Mouse (Mus musculus): ENCODE results near the gene Cdk5r2. TPM values are rescaled to one million over a fixed set of nuclear protein-coding genes. Genes with fewer than 3 reads are reported as not detected.

The Cdk5r2 gene
- polyA plus RNA-seq, 1 experiment from 2014 or later, result 9.1 TPM

DNA sequence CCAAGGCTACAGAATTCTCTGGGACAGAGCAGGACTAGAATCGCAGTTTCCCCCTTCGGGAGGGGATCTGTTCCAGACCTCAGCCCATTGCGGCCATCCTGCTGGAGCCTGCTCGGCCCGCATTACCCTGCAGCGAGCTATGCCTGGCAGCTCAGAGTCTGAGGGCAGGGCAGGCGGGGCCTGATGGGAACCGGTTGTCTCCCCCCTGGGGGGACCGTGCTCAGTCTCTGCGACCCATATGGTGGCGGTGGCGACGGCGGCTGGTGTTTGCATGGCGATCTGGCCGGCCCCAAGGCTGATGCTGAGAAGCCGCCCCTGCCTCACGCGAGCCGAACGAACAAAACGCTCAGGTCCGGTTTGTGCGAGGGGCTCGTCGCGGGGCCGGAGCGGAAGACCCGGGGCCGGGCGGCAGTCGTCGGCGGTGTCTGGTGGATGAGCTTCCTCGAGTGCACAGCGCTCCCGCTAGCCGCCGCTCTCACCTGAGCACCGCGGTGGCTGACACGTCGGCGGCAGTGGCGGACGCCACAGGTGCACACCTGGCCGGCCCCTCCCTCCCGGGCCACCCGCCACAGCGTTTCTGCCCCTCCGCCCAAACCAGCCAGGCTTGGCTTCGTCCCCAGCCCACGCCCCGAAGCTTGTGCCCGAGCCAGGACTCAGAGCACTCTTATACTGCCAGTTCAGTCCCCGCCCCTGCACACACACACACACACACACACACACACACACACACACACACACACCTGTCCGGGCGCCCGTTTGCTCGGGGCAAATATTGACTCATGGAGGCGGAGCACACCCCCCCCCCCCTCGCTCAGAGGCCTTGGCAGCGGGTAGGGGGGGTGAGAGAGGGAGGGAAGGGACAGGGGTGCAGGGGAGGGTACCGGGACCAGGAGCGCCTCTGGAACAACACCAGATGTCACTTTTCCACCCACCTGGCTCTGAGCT, 45.9 kb downstream of the Cdk5r2 start:
- H3K36me3 ChIP-seq (replicated peaks), result no peaks in the 10 kb centered on the region
- under 1% methylated on average over 65 of the region's 66 CpGs for WGBS
- peaks cover 14% of the 10 kb centered on the region for H3K4me1 ChIP-seq
- no peaks in the 10 kb centered on the region for H3K9me3 ChIP-seq
- peak overlapping the region; percentile 31; the same call in 1 of the 2 replicates for H3K9ac ChIP-seq
- no peak overlapping the region for H3K27ac ChIP-seq
- peak overlapping the region; percentile 36 for H3K4me3 ChIP-seq
- peak overlapping the region; percentile 72 for H3K4me2 ChIP-seq
- peaks cover 77% of the 10 kb centered on the region for H3K27me3 ChIP-seq (replicated peaks)
- peak; percentile 46 for ATAC-seq (replicated peaks)

DNA sequence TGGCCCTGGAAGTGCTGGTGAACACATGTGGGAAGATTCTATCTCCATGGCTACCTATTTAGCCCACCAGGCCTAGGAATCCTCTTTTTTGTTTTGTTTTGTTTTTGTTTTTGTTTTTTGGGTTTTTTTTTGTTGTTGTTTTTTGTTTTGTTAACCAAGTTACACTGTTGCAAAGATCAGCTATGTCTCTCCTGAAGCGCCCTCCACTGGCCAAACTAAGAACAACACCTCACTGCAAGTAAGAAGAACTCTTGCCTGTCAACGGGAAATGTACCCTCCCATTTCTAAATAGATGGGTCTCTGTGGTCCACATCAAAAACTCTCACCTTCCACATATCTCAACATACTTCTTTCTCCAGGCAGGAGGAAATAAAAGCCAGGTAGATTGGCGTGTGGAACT, 47.0 kb downstream of the Cdk5r2 start:
- Histone ChIP-seq H3K36me3 (replicated peaks) (no peaks in the 10 kb centered on the region), H3K27me3 (replicated peaks) (peaks cover 70% of the 10 kb centered on the region), H3K4me1 (peaks cover 14% of the 10 kb centered on the region), H3K4me2 (no peak overlapping the region), H3K27ac (no peak overlapping the region), H3K9ac (no peak overlapping the region), H3K9me3 (no peaks in the 10 kb centered on the region), H3K4me3 (no peak overlapping the region)
- ATAC-seq (replicated peaks), result no peak
- WGBS, result 4% methylated on average over 3 of the region's 3 CpGs

DNA sequence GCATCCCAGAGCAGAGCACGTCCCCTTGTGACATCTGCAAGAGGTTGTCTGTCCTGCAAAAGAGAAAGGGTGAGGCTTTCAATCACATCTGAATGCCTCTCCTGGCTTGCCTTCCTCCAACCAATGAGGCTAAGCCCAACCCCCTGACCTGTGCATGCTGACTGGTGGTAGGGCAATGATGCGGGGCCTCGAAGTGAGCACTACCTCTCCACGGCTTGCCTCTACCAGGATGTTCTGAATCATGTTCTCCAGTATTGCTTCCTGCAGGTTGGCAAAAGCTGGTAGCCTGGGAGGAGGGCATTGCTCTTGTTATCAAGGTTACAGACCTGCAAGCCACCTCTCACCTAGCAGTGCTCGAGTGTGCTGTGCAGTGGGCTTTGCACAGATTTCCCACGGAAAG, 47.5 kb downstream of the Cdk5r2 start:
- no peak overlapping the region for H3K4me3 ChIP-seq
- 22% methylated on average over 6 of the region's 6 CpGs for WGBS
- ATAC-seq (replicated peaks), result no peak
- no peak overlapping the region for H3K9ac ChIP-seq
- peaks cover 14% of the 10 kb centered on the region for H3K4me1 ChIP-seq
- H3K27me3 ChIP-seq (replicated peaks), result peaks cover 65% of the 10 kb centered on the region
- no peak overlapping the region for H3K27ac ChIP-seq
- no peaks in the 10 kb centered on the region for H3K36me3 ChIP-seq (replicated peaks)
- no peak overlapping the region for H3K4me2 ChIP-seq
- H3K9me3 ChIP-seq, result no peaks in the 10 kb centered on the region

MicroRNA genes within 50 kb of the gene (microRNA counts, 519-probe panel; counts per million panel counts)
- microRNA mmu-miR-375, result not detected

Small RNAs within 50 kb of the gene (microRNA-seq; reads per million reads assigned to microRNA genes)
- gene Mir375, result 503 reads per million, percentile 71 among the genes with 10 or more reads in this experiment

Other genes starting within 250 kb of the Cdk5r2 start
- gene Ttll4, start 193.2 kb upstream of the Cdk5r2 start, polyA plus RNA-seq (2015; fragmentation: Nextera tagmentation; extraction: Ambion mirVana), result 10.6 and 10.9 TPM in 2 replicates
- gene Cyp27a1, start 141.4 kb upstream of the Cdk5r2 start, polyA plus RNA-seq (2015; fragmentation: Nextera tagmentation; extraction: Ambion mirVana), result 2.4 and 3.3 TPM in 2 replicates
- gene Prkag3, start 105.7 kb upstream of the Cdk5r2 start, polyA plus RNA-seq (2015; fragmentation: Nextera tagmentation; extraction: Ambion mirVana), result not detected in 2 replicates
- 5.6 and 7.2 TPM in 2 replicates for gene Wnt6, start 83.0 kb upstream of the Cdk5r2 start, polyA plus RNA-seq (2015; fragmentation: Nextera tagmentation; extraction: Ambion mirVana)
- gene Wnt10a, start 63.4 kb upstream of the Cdk5r2 start, polyA plus RNA-seq (2015; fragmentation: Nextera tagmentation; extraction: Ambion mirVana), result 0.34 and 0.37 TPM in 2 replicates
- 1.8 TPM in 2 replicates for gene Fev, start 30.5 kb downstream of the Cdk5r2 start, polyA plus RNA-seq (2015; fragmentation: Nextera tagmentation; extraction: Ambion mirVana)
- 0.38 and 0.72 TPM in 2 replicates for gene Cryba2, start 38.2 kb downstream of the Cdk5r2 start, polyA plus RNA-seq (2015; fragmentation: Nextera tagmentation; extraction: Ambion mirVana)
- 0.90 and 0.93 TPM in 2 replicates for gene Cfap65, start 80.7 kb downstream of the Cdk5r2 start, polyA plus RNA-seq (2015; fragmentation: Nextera tagmentation; extraction: Ambion mirVana)
- 0.10 and 0.11 TPM in 2 replicates for gene Ihh, start 96.7 kb downstream of the Cdk5r2 start, polyA plus RNA-seq (2015; fragmentation: Nextera tagmentation; extraction: Ambion mirVana)

All from midbrain, embryonic 15.5 days (tissue).